Mouse (Mus musculus) erythroblast, embryonic 14.5 days (primary cell): ENCODE measurements around the gene Atp6v1a.

ENCODE experiments used
- GATA1 ChIP-seq: IDR thresholded peaks from 2 replicates; pipeline ENCODE4 v1.6.1; 2012; ENCODE audit warnings: low read length, inconsistent platforms, mixed read lengths
- TAL1 ChIP-seq: IDR thresholded peaks from 3 replicates; pipeline ENCODE4 v1.6.1; 2012; ENCODE audit warnings: low read length, inconsistent platforms, mixed read lengths

DNA sequence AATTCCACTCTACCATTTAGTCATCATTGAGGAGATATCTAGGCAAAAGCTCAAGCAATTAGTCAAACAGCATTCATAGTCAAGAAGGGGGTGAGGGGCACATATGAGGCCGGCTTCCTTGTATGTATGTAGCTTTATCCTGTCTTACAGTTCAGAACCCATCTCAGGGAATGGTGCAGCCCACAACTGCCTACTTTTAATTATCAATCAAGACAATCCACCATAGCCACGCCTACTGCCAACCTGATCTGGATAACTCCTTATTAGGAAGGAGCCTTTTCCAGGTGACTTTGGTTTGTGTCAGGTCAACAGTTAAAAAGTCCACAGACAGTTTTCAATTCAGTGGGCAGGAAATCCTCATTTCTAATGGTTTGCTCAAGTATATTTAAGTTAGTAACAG is 14.1 kb downstream of the Atp6v1a start:
- TF ChIP-seq GATA1 (no peak), TAL1 (no peak)
